Mouse (Mus musculus) megakaryocyte, embryonic 14.5 days (primary cell): ENCODE results near the gene Fras1.

Source experiments
- FLI1 ChIP-seq: IDR thresholded peaks from 2 replicates; pipeline ENCODE4 v1.6.1; 2012; ENCODE audit warnings: low read length, inconsistent platforms, mixed read lengths
- GATA1 ChIP-seq: IDR thresholded peaks from 3 replicates; pipeline ENCODE4 v1.6.1; 2012; ENCODE audit warnings: mixed read lengths, low read length, inconsistent platforms, borderline replicate concordance

GRCm38 (mm10) chr5:96515860-96516311 lies 142.1 kb downstream of the Fras1 start:
- TF ChIP-seq GATA1 (no peak), FLI1 (no peak)
